ENCODE assay signal across 10 mouse cellular contexts in the genomic region with DNA sequence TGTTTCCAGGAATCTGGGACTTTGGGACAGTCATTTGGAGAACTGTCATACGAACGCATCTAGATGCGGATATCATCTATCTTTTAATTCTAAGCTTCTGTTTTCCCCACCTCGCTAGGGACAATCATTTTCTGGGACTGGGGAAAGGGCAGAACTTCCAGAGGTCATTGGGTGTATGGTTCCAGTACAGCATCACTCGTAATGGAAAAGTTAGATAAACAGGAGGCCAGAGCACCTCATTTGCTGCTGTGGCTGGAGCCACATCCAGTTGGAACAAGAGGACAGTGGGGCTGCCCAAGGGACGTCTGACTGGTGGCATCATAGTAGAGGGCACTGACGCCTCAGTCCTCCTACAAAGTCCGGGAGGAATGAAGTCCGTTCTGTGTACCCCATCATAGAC.
"Had no signal": no experiment of that assay in that cellular context is flagged by ENCODE, and none has a peak within 500 bp of the region (broad histone marks: within the 10 kb centered on the region; RNA-seq: fewer than 3 reads in every experiment).

No protein-coding gene starts in this region.

- H3K4me2 ChIP-seq: liver, embryonic 11.5 days; midbrain, embryonic 15.5 days had no signal

- ATAC-seq: intestine, postnatal 0 days; midbrain, embryonic 15.5 days had no signal

- H3K27ac ChIP-seq: left cerebral cortex, adult 2 months; limb, embryonic 10.5 days; midbrain, embryonic 10.5 days; midbrain, embryonic 15.5 days; stomach, postnatal 0 days had no signal

- H3K4me3 ChIP-seq: left cerebral cortex, adult 2 months; limb, embryonic 10.5 days; midbrain, embryonic 10.5 days; midbrain, embryonic 15.5 days had no signal

- H3K9ac ChIP-seq: midbrain, embryonic 15.5 days had no signal

- H3K36me3 ChIP-seq: limb, embryonic 10.5 days; midbrain, embryonic 10.5 days; midbrain, embryonic 15.5 days had no signal

- DNase-seq: kidney, adult 8-10 months; lung, postnatal 36 days; right cerebral cortex, postnatal 14 days had no signal

- H3K9me3 ChIP-seq: limb, embryonic 10.5 days; midbrain, embryonic 10.5 days; midbrain, embryonic 15.5 days had no signal
